Mouse (Mus musculus): Measurements from ENCODE around the gene Zfp628.
A peak's percentile ranks its signal among the peaks of the same experiment; 100 is the strongest.

Zfp628 gene

DNA sequence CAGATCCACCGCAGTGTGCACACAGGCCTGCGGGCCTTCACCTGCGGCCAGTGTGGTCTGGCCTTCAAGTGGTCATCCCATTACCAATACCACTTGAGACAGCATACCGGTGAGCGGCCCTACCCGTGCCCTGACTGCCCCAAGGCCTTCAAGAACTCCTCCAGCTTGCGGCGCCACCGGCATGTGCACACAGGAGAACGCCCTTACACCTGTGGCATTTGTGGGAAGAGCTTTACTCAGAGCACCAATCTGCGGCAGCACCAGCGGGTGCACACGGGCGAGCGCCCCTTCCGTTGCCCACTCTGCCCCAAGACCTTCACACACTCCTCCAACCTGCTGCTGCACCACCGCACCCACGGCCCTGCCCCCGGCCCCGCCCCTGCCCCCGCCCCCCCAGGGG, 4.1 kb downstream of the Zfp628 start:
- no peak for DNase-seq

DNA sequence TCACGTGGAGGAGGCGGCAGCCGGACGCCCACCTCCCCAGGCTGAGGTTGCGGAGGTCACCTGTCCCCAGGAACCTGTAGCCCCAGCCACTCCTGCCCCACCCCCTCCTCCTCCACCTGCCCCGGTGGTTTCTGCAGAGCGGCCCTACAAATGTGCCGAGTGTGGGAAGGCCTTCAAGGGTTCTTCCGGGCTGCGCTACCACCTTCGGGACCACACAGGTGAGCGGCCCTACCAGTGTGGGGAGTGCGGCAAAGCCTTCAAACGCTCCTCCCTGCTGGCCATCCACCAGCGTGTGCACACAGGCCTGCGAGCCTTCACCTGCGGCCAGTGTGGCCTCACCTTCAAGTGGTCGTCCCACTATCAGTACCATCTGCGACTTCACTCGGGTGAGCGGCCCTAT, 5.0 kb downstream of the Zfp628 start:
- no peak for DNase-seq

- no peak for DNase-seq
Measured at GRCm38 (mm10) chr7:4920496-4920895, 5.5 kb downstream of the Zfp628 start.

DNA sequence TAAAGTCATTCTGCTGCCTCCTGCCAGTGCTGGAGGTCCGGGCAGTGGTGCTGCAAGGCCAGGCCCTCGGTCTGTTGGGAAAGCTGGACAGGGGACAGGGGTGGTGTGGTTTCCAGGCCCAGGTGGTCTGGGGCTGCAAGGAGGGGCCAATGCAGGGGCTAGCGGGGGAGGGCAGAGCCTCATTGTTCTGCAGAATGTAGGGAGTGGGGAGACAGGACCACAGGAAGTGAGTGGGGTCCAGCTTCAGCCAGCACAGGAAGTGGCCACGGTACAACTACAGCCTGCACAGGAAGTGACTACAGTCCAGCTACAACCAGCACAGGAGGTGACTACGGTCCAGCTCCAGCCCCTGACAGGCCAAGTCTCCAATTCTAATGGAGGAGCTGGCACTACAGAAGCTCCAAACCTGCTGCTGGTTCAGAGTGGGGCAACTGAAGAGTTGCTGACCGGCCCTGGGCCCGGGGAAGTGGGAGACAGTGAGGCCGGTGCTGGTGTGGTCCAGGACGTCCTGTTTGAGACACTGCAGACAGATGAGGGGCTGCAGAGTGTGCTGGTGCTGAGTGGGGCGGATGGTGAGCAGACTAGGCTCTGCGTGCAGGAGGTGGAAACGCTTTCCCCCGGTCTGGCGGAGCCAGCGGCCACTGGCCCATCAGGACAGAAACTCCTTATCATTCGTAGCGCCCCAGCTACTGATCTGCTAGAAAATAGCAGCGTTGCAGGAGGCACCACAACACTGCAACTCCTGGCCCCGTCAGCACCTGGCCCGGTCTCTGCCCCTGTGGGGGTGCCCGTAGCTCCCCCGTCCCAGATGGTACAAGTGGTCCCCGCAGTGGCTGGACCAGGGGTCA, 6.2 kb downstream of the Zfp628 start:
- DNase-seq = no peak

- DNase-seq = no peak
Measured at GRCm38 (mm10) chr7:4921824-4922482, 6.9 kb downstream of the Zfp628 start, which contains the start of gene Nat14. Gene Nat14, plus strand, starts transcription at chr7:4922028.

GRCm38 (mm10) chr7:4922508-4922907, 7.5 kb downstream of the Zfp628 start:
- DNase-seq = peak; percentile 92

DNA sequence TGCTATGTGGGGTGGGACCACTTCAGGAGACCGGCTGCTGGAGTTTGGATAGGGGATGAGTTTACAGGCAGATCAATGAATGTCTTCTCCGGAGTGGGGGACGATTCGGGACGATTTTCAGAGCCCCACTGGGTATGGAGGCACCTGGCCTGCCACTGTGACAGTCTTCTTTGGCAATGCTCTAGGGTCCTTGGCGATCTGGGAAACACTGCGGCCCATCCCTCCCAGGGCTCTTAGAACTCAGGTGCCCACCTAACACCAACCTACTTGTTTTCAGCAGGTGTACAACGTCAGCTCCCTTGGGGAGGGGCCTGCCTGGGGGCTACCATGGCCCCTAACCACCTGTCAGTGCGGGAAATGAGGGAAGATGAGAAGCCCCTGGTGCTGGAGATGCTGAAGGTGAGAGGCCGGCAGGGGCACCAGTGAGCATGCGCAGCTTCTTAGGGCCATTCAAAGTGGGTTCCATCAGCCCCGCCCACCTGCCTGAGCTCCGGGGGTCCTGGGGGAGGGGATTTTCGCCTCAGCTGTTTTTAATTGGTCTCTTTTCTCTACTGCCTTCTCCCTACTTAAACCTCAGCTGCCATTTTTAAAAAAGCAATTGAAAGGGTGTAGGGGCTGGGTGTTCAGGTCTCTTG, 8.0 kb downstream of the Zfp628 start:
- peak; percentile 80 for DNase-seq

GRCm38 (mm10) chr7:4923586-4924364, 8.8 kb downstream of the Zfp628 start:
- DNase-seq = no peak

- no peak for DNase-seq
Measured at GRCm38 (mm10) chr7:4924483-4924882, 9.5 kb downstream of the Zfp628 start.

DNA sequence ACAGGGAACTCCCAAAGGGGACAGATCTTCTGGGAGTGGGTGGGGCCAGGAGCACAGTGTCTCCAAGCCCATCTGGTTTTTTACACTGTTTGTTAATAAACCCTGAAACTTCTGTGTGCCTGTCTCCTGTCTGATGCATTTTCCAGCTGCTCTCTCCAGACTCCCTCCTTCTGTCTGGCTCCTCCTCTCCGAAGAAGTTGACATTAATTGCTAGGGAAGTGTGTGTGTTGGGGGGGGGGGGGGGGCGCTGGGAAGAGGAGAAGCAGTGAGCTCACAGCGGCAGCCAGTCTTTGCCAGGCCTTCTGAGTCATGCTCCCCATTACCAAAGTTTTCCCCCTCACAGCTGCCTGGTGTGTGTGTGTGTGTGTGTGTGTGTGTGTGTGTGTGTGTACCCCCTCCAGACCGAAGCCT, 9.9 kb downstream of the Zfp628 start:
- DNase-seq = peak; percentile 65

DNA sequence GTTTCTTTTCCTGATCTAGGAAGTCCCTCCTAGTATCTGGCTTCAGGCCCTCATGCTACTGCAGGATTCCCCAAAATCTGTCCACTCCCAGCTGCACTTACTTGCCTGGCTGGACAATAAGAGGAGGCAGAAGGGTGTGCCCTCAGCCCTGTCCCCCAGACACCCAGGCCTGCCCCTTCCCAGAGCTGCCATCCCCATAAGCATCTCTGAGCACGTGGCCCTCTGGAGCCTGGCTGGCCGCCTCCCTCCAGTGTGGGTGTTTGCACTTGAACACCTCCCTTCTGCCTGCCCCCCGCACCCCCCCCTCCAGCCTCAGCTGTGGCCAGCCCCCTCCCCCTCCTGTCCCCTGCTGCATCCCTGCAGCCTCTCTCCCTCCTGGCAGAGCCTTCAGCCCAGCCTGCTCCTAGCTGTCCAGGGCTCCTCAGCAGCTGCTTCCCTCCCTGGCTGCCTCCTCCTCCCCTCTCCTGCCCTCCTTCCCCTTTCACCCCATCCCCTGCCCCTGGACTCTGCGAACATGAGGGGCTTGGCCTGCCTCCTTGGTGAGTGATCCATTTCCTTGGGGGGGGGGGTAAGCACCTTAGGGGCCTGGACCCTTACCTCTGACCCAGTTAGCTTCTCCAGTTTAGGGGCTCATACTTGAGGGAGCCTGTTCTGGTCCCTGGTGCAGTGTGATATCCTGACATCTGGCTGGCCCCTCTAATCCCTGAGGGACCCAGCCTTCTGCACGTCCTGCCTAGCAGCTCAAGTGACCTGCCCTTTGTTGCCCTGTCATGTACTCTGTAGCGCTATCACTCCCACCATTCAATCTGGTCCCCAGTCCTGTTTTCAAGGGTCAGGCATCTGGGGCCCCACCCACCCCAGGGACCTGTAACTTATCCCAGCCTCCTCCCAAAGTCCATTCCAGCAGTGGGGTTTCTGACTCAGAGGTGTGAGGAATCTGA, 10.7 kb downstream of the Zfp628 start, which contains the start of gene Ssc5d:
Ssc5d (plus strand) TSS at position 345 of the 941 bp plus-strand sequence.
- no peak for DNase-seq

GRCm38 (mm10) chr7:4926849-4927248, 11.8 kb downstream of the Zfp628 start:
- DNase-seq = no peak

DNA sequence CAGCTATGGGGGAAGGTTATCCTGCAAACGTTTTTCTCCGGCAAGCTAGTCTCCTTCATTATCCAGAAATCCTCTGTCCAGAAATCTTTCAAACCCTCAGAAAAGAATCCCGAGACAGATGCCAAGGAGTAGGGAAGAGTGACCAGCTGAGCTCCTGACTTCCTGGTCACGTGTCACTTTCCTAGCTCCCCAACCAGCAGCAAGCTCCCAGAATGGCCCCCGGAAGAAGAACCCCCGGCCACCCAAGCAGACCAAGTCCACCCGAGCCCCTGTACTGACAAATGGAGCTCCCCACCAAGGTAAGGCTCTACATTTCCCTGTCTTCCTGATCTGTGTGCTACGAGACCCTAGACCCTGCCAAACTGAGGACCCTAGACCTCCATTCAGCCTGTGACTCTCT, 12.7 kb downstream of the Zfp628 start:
- DNase-seq = no peak

GRCm38 (mm10) chr7:4928323-4928722, 13.3 kb downstream of the Zfp628 start:
- DNase-seq = no peak

GRCm38 (mm10) chr7:4933103-4933502, 18.1 kb downstream of the Zfp628 start:
- no peak for DNase-seq

GRCm38 (mm10) chr7:4934160-4934914, 19.3 kb downstream of the Zfp628 start:
- DNase-seq = no peak

DNA sequence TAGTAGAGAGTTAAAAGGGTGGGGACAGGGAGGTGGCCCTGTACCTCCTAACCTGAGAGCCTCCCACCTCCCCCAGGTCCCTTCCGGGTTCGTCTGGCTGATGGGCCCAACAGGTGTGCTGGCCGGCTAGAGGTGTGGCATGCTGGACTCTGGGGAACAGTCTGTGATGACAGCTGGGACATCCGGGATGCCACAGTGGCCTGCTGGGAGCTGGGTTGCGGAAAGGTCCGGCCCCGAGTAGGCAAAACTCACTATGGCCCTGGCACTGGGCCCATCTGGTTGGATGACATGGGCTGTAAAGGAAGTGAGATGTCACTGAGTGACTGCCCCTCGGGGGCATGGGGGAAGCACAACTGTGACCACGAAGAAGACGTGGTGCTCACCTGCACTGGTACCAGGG, 21.8 kb downstream of the Zfp628 start:
- DNase-seq = no peak

DNA sequence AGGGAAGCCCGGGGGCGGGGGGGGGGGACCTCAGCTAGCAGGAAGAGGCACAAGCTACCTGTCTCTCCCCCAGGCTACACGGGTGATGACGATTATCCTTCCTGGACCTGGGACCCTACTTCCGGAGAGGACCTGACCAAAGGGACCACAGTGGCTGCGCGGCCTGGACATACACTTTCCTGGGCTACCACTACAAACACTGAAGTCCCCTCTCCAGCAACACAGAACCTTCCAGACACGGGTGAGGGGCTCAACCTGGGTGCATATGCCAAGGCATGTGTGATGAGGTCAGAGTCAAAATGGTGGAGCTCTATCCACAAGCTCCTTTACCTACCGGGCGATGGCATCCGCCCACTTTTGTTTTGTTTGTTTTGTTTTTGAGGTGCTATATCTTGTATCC, 22.4 kb downstream of the Zfp628 start:
- DNase-seq = no peak

GRCm38 (mm10) chr7:4938456-4938855, 23.4 kb downstream of the Zfp628 start:
- DNase-seq = peak; percentile 40

DNA sequence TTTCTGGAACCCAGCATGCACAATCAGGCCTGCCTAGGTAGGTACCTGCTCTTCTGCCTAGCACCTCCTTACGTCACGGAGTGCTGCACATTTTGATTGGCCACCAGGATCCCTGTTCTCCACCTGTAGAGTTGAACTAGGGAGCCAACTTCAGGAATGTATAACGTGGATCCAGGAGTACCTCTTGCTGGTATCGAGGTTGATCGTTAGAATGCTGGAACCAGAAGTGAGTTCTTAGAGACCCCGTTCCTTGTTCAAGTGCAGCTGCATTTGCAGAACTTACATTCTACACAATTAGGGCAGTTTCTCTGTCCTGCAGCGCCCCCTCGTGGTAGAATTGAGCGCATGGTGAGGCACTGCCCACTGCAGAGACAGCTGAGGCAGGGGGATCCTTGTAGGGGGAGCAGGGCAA, 25.1 kb downstream of the Zfp628 start:
- DNase-seq = no peak

GRCm38 (mm10) chr7:4942673-4943072, 27.7 kb downstream of the Zfp628 start:
- DNase-seq = no peak

Data from layer of hippocampus, adult 9-11 months (tissue).